Mouse (Mus musculus) heart, adult 2 months (tissue): ENCODE data around the gene Med14. TPM values are rescaled to one million over a fixed set of nuclear protein-coding genes. Genes with fewer than 3 reads are reported as not detected.

ENCODE experiments used
- DNase-seq, 2 experiments: peaks; one replicate each; pipeline ENCODE4 v3.0.0; 2021
- H3K27ac ChIP-seq: fragments of 200-600 bp; 2 replicates; pipeline ENCODE4 v1.8.1; 2022
- H3K27me3 ChIP-seq: fragments of 200-500 bp; 2 replicates; pipeline ENCODE4 v1.6.1; 2012; ENCODE audit warnings: mild to moderate bottlenecking, low read length, inconsistent platforms, mixed read lengths; ENCODE audit not compliant: control insufficient read depth, insufficient read depth
- H3K36me3 ChIP-seq: fragments of 200-500 bp; 2 replicates; pipeline ENCODE4 v1.6.1; 2012; ENCODE audit warnings: low read length, inconsistent platforms; ENCODE audit not compliant: control insufficient read depth, insufficient read depth
- H3K4me1 ChIP-seq: fragments of 200-500 bp; 2 replicates; pipeline ENCODE4 v1.6.1; 2011; ENCODE audit warnings: low read length; ENCODE audit not compliant: control insufficient read depth, insufficient read depth
- H3K4me3 ChIP-seq: fragments of 200-600 bp; 2 replicates; pipeline ENCODE4 v1.8.1; 2022
- H3K79me2 ChIP-seq: fragments of 200-500 bp; replicated peaks from 2 replicates; pipeline ENCODE4 v1.6.1; 2012; ENCODE audit warnings: mild to moderate bottlenecking, inconsistent platforms, low read length, moderate library complexity, mixed read lengths; ENCODE audit not compliant: control insufficient read depth, insufficient read depth
- H3K9ac ChIP-seq: fragments of 200-500 bp; 2 replicates; pipeline ENCODE4 v1.6.1; 2012; ENCODE audit warnings: low read depth, mild to moderate bottlenecking, control low read depth, inconsistent platforms, low read length, mixed read lengths
- CTCF ChIP-seq: fragments of 200-600 bp; IDR thresholded peaks from 2 replicates; pipeline ENCODE4 v1.8.1; 2022; ENCODE audit warnings: antibody characterized with exemption, mild to moderate bottlenecking, moderate library complexity
- EP300 ChIP-seq: fragments of 200-500 bp; IDR thresholded peaks from 2 replicates; pipeline ENCODE4 v1.6.1; 2011; ENCODE audit warnings: low read depth, low read length, control low read depth; ENCODE audit not compliant: insufficient read depth
- POLR2A ChIP-seq: fragments of 200-500 bp; IDR thresholded peaks from 2 replicates; pipeline ENCODE4 v1.6.1; 2011; ENCODE audit warnings: mild to moderate bottlenecking, low read depth, low read length, control low read depth; ENCODE audit not compliant: insufficient read depth
- WGBS: fragments of 180-500 bp; shearing (Covaris S2); methylation state at CpG from one replicate; pipeline ENCODE4 v1.1.7; 2018; 5-methylcytosine and 5-hydroxymethylcytosine counted together
- intact Hi-C: fragments of 180-260 bp; cut with DNase I; formaldehyde crosslinking; loops from one replicate; pipeline ENCODE4 v1.15.1; 2025
- polyA plus RNA-seq: library from polyadenylated mRNA; depleted of rRNA; stranded (reverse); fragments of >200 nt; gene quantifications from 2 replicates; pipeline ENCODE4 v1.2.3, GENCODE M21; 2012
- total RNA-seq, 2 experiments: library from RNA; stranded (reverse); gene quantifications; 2 replicates each; pipeline ENCODE4 v1.2.3; 2021

The Med14 gene
- total and polyA plus RNA-seq, 3 experiments = 14.2 to 25.7 (median 21.6) TPM

- no peak overlapping the region for H3K4me3 ChIP-seq
- H3K79me2 ChIP-seq = no peaks in the 10 kb centered on the region
- H3K36me3 ChIP-seq = no peaks in the 10 kb centered on the region
- H3K27ac ChIP-seq = no peak overlapping the region
- H3K27me3 ChIP-seq = no peaks in the 10 kb centered on the region
- DNase-seq = no peak
- TF ChIP-seq EP300 (no peak), POLR2A (no peak), CTCF (no peak)
- no peaks in the 10 kb centered on the region for H3K4me1 ChIP-seq
- intact Hi-C loops = no loop called here
- WGBS = 88% methylated on average over 7 of the region's 7 CpGs
- no peak overlapping the region for H3K9ac ChIP-seq
Measured at GRCm38 (mm10) chrX:12713796-12714195, 48.1 kb downstream of the Med14 start.

- Histone ChIP-seq H3K36me3 (no peaks in the 10 kb centered on the region; the same call in 1 of the 2 replicates), H3K9ac (no peak overlapping the region), H3K4me1 (no peaks in the 10 kb centered on the region), H3K79me2 (no peaks in the 10 kb centered on the region), H3K27ac (no peak overlapping the region), H3K27me3 (no peaks in the 10 kb centered on the region), H3K4me3 (no peak overlapping the region)
- intact Hi-C loops = no loop called here
- no peak for TF ChIP-seq POLR2A
- no peak for TF ChIP-seq CTCF
- no peak for TF ChIP-seq EP300
- peak in 1 of 2 experiments; percentile 4 for DNase-seq
- 61% methylated on average over 8 of the region's 8 CpGs for WGBS
Measured at GRCm38 (mm10) chrX:12686910-12687309, 75.0 kb downstream of the Med14 start.

- H3K27me3 ChIP-seq = no peaks in the 10 kb centered on the region
- no peaks in the 10 kb centered on the region; the same call in 1 of the 2 replicates for H3K36me3 ChIP-seq
- no peak overlapping the region for H3K27ac ChIP-seq
- H3K79me2 ChIP-seq = no peaks in the 10 kb centered on the region
- no peak overlapping the region for H3K4me3 ChIP-seq
- H3K4me1 ChIP-seq = no peaks in the 10 kb centered on the region
- no peak overlapping the region for H3K9ac ChIP-seq
- intact Hi-C loops = no loop called here
- TF ChIP-seq CTCF = no peak
- TF ChIP-seq EP300 = no peak
- TF ChIP-seq POLR2A = no peak
- DNase-seq = no peak
Measured at GRCm38 (mm10) chrX:12686071-12686470, 75.8 kb downstream of the Med14 start.

GRCm38 (mm10) chrX:12677396-12677795 is 84.5 kb downstream of the Med14 start:
- intact Hi-C loops = loop anchor here (2.0 to 10.0 kb wide), 4 partner anchors 85 to 397 kb away; partner anchors contain the start of genes Med14 and Usp9x
- Histone ChIP-seq H3K36me3 (peaks cover 4% of the 10 kb centered on the region; the same call in 1 of the 2 replicates), H3K9ac (no peak overlapping the region), H3K27ac (no peak overlapping the region), H3K4me1 (no peaks in the 10 kb centered on the region; the same call in 1 of the 2 replicates), H3K27me3 (no peaks in the 10 kb centered on the region), H3K79me2 (no peaks in the 10 kb centered on the region), H3K4me3 (no peak overlapping the region)
- TF ChIP-seq POLR2A (no peak), EP300 (no peak), CTCF (peak; percentile 89)
- DNase-seq = peak; percentile 24 to 71
- WGBS = 18% methylated on average over 6 of the region's 6 CpGs

- H3K27ac ChIP-seq = peak within 1 kb of the TSS; percentile 92
- TF ChIP-seq CTCF = no peak
- peak; percentile 72 for TF ChIP-seq POLR2A
- peak; percentile 73 for TF ChIP-seq EP300
- peaks cover 4% of the 10 kb centered on the region; the same call in 1 of the 2 replicates for H3K36me3 ChIP-seq
- DNase-seq = peak; percentile 89 to 92
- peak within 1 kb of the TSS; percentile 85 for H3K4me3 ChIP-seq
- no peaks in the 10 kb centered on the region for H3K79me2 ChIP-seq
- no peaks in the 10 kb centered on the region for H3K27me3 ChIP-seq
- WGBS = 5% methylated on average over 42 of the region's 42 CpGs
- peak within 1 kb of the TSS; percentile 84 for H3K9ac ChIP-seq
- no peaks in the 10 kb centered on the region; the same call in 1 of the 2 replicates for H3K4me1 ChIP-seq
- intact Hi-C loops = loop anchor here (10.0 kb wide), 1 partner anchor 402 kb away; the partner anchor contains the start of gene Usp9x
Measured at GRCm38 (mm10) chrX:12673054-12673775, 88.7 kb downstream of the Med14 start, which contains the start of gene 1810030O07Rik. Gene 1810030O07Rik, minus strand, starts transcription at chrX:12673668.

GRCm38 (mm10) chrX:12653879-12654278 is 108.0 kb downstream of the Med14 start:
- H3K4me3 ChIP-seq = no peak overlapping the region

More at GRCm38 (mm10) chrX:12653879-12654278, 108.0 kb downstream of the Med14 start:
- Histone ChIP-seq H3K9ac (no peak overlapping the region), H3K4me1 (no peaks in the 10 kb centered on the region), H3K79me2 (no peaks in the 10 kb centered on the region), H3K27me3 (no peaks in the 10 kb centered on the region), H3K27ac (no peak overlapping the region), H3K36me3 (no peaks in the 10 kb centered on the region)
- intact Hi-C loops = no loop called here
- TF ChIP-seq POLR2A (no peak), EP300 (no peak), CTCF (no peak)
- DNase-seq = no peak
- WGBS = 75% methylated on average over 2 of the region's 2 CpGs
